Mouse (Mus musculus) forebrain, embryonic 14.5 days (tissue): ENCODE results near the gene Elk3. TPM values are rescaled to one million over a fixed set of nuclear protein-coding genes. Genes with fewer than 3 reads are reported as not detected.

Experiments
- ATAC-seq: fragments of 200-750 bp; cut with Nextera tagmentation; 2 replicates; pipeline ENCODE4 v1.8.0; 2017; ENCODE audit warnings: mild to moderate bottlenecking, moderate library complexity
- DNase-seq: peaks from one replicate; pipeline ENCODE4 v3.0.0-alpha.2; 2015; ENCODE audit warnings: low spot score
- H3K27ac ChIP-seq: fragments of 300-500 bp; sonication (generic); 2 replicates; pipeline ENCODE4 v1.5.1; 2014; ENCODE audit warnings: low read depth, mild to moderate bottlenecking, control low read depth, low read length, moderate library complexity
- H3K27me3 ChIP-seq: fragments of 300-500 bp; sonication (generic); replicated peaks from 2 replicates; pipeline ENCODE4 v1.6.1; 2014; ENCODE audit warnings: low read length, control low read depth, mixed read lengths; ENCODE audit not compliant: control insufficient read depth, insufficient read depth
- H3K36me3 ChIP-seq: fragments of 300-500 bp; sonication (generic); 2 replicates; pipeline ENCODE4 v1.6.1; 2014; ENCODE audit warnings: low read length, control low read depth; ENCODE audit not compliant: control insufficient read depth, insufficient read depth
- H3K4me1 ChIP-seq: fragments of 300-500 bp; sonication (generic); 2 replicates; pipeline ENCODE4 v1.6.1; 2014; ENCODE audit warnings: antibody characterized with exemption, low read length, control low read depth; ENCODE audit not compliant: control insufficient read depth, insufficient read depth
- H3K4me2 ChIP-seq: fragments of 300-500 bp; sonication (generic); 2 replicates; pipeline ENCODE4 v1.6.1; 2014; ENCODE audit warnings: mild to moderate bottlenecking, control low read depth, low read length
- H3K4me3 ChIP-seq: fragments of 300-500 bp; sonication (generic); 2 replicates; pipeline ENCODE4 v1.5.1; 2014; ENCODE audit warnings: low read depth, low read length, control low read depth
- H3K9ac ChIP-seq: fragments of 300-500 bp; sonication (generic); 2 replicates; pipeline ENCODE4 v1.6.1; 2014; ENCODE audit warnings: mild to moderate bottlenecking, low read length, control low read depth, moderate library complexity
- H3K9me3 ChIP-seq: fragments of 300-500 bp; sonication (generic); replicated peaks from 2 replicates; pipeline ENCODE4 v1.6.1; 2016; ENCODE audit warnings: low read length, control low read depth, mixed read lengths; ENCODE audit not compliant: control insufficient read depth
- WGBS: fragments of 180-500 bp; shearing (Covaris S2); extraction: QIAGEN DNeasy Blood & Tissue Kit; methylation state at CpG from one replicate; pipeline ENCODE4 v1.1.7; 2014; 5-methylcytosine and 5-hydroxymethylcytosine counted together
- polyA plus RNA-seq: library from polyadenylated mRNA; unstranded; fragments of >200 nt; fragmentation: Nextera tagmentation; extraction: Ambion mirVana; gene quantifications from 2 replicates; pipeline ENCODE4 v1.2.1, GENCODE M21; 2014

Elk3 gene
- polyA plus RNA-seq, 1 experiment from 2014 or later: 7.0 TPM

GRCm38 (mm10) chr10:93282526-93282964 lies 28.4 kb downstream of the Elk3 start:
- peak; percentile 90 for DNase-seq
- peak overlapping the region; percentile 29; the same call in 1 of the 2 replicates for H3K27ac ChIP-seq
- H3K4me2 ChIP-seq: no peak overlapping the region

DNA sequence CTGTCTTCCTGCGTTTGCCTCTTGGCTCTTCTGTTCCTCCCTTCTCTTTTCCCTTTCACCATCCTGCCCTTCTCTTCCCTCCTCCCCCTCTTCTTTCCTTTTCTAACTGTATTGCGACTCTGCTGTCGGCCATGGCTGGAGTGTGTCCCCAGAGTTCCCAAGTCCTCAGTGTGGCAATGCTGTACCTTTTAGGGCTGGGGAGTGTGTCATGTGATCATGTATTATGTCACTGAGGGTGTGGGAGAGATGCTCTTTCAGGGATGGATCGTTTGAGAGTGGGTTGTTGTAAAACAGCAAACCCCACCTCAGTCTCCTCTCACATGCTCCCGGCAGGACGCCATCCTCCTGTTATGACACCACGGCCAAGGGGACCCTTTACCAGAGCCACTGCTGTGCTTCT lies 29.8 kb downstream of the Elk3 start:
- Histone ChIP-seq H3K27me3 (no peaks in the 10 kb centered on the region), H3K9ac (no peak overlapping the region), H3K27ac (no peak overlapping the region), H3K4me2 (no peak overlapping the region), H3K9me3 (no peaks in the 10 kb centered on the region), H3K4me3 (no peak overlapping the region), H3K4me1 (peaks cover 16% of the 10 kb centered on the region), H3K36me3 (no peaks in the 10 kb centered on the region)
- DNase-seq: no peak
- ATAC-seq: no peak
- 64% methylated on average over 7 of the region's 7 CpGs for WGBS

More at GRCm38 (mm10) chr10:93282526-93282964, 28.4 kb downstream of the Elk3 start:
- 9% methylated on average over 12 of the region's 12 CpGs for WGBS
- Histone ChIP-seq H3K4me1 (peaks cover 6% of the 10 kb centered on the region; the same call in 1 of the 2 replicates), H3K4me3 (no peak overlapping the region), H3K9me3 (no peaks in the 10 kb centered on the region), H3K36me3 (no peaks in the 10 kb centered on the region), H3K27me3 (no peaks in the 10 kb centered on the region), H3K9ac (no peak overlapping the region)
- ATAC-seq: peak; percentile 83

- Histone ChIP-seq H3K4me2 (no peak overlapping the region), H3K4me3 (no peak overlapping the region), H3K9ac (no peak overlapping the region), H3K9me3 (no peaks in the 10 kb centered on the region), H3K27me3 (no peaks in the 10 kb centered on the region), H3K27ac (no peak overlapping the region), H3K4me1 (peaks cover 21% of the 10 kb centered on the region), H3K36me3 (no peaks in the 10 kb centered on the region)
- DNase-seq (no peak), ATAC-seq (no peak)
- 76% methylated on average over 12 of the region's 12 CpGs for WGBS
Measured at GRCm38 (mm10) chr10:93280586-93280985, 30.3 kb downstream of the Elk3 start.

DNA sequence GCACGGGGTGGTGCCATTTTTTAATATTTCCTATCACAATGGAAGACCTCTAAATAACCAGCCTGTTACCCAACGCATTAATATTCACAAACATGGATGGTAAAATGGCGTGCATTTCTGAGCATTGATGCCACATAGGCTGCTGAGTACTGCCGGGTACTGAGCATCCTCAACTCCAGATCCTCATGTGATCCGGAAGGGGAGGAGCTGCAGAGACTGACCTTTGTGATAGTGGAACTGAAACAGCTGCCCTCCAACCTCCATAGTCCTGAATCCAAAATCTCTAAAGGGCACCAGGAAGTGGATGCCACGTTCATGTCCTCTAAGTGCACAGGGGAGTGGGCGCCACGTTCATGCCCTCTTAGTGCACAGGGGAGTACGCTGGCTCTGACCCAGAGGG lies 31.9 kb downstream of the Elk3 start:
- no peaks in the 10 kb centered on the region for H3K9me3 ChIP-seq
- H3K27me3 ChIP-seq: no peaks in the 10 kb centered on the region
- H3K4me1 ChIP-seq: peaks cover 36% of the 10 kb centered on the region
- no peak overlapping the region for H3K4me2 ChIP-seq
- 94% methylated on average over 9 of the region's 9 CpGs for WGBS
- no peak overlapping the region for H3K9ac ChIP-seq
- H3K4me3 ChIP-seq: no peak overlapping the region
- ATAC-seq: no peak
- H3K36me3 ChIP-seq: no peaks in the 10 kb centered on the region
- no peak for DNase-seq
- H3K27ac ChIP-seq: no peak overlapping the region

DNA sequence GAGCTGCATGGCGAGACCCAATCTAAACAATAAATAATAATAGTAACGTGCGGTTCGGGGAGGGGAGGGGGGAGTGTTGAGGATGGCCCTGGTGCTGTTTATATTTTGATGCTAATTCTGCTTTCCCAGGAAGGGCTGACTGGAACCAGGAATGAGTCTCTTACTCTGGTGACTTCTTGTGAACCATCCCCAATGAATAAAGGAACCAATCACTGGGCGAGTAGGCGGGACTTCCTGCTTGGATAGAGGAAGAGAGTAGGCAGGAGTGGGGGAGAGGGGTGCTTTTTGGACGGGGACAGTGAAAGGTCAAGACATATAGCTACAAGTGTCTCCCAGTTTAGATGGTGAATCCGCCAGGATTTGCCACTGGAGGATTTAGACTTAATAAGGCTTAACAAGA lies 32.6 kb downstream of the Elk3 start:
- no peak overlapping the region for H3K9ac ChIP-seq
- no peak overlapping the region for H3K4me2 ChIP-seq
- no peak overlapping the region for H3K27ac ChIP-seq
- H3K4me1 ChIP-seq: peaks cover 36% of the 10 kb centered on the region
- no peak overlapping the region for H3K4me3 ChIP-seq
- H3K36me3 ChIP-seq: no peaks in the 10 kb centered on the region
- no peak for DNase-seq
- H3K9me3 ChIP-seq: no peaks in the 10 kb centered on the region
- 81% methylated on average over 8 of the region's 8 CpGs for WGBS
- no peaks in the 10 kb centered on the region for H3K27me3 ChIP-seq
- ATAC-seq: no peak

- H3K4me3 ChIP-seq: peak overlapping the region; percentile 22; the same call in 1 of the 2 replicates
- no peaks in the 10 kb centered on the region for H3K9me3 ChIP-seq
- H3K4me2 ChIP-seq: peak overlapping the region; percentile 51
- WGBS: 37% methylated on average over 9 of the region's 9 CpGs
- H3K9ac ChIP-seq: peak overlapping the region; percentile 52
- DNase-seq (no peak), ATAC-seq (no peak)
- H3K27me3 ChIP-seq: no peaks in the 10 kb centered on the region
- peaks cover 32% of the 10 kb centered on the region for H3K4me1 ChIP-seq
- H3K36me3 ChIP-seq: no peaks in the 10 kb centered on the region
- peak overlapping the region; percentile 91 for H3K27ac ChIP-seq
Measured at GRCm38 (mm10) chr10:93276857-93277256, 34.1 kb downstream of the Elk3 start.

DNA sequence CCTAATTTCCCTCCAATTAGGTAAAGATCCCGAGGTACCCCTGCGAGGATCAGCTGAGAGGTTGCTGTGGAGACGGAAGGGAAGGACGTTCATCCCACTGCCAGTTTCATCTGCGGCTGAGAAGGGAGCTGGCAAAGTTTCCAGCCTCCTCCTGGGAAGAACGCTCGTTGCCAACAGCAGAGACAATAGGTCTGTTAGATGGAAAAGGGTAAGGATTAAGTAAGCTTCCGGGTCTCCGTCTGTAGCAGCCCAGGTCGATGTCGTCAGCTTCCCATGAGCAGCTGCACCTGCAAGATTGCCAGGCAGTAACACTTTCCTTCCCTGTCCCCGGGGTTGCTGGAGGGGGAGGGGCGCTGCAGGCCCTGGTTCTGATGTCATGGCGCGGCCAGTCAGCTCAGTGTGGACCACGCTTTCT lies 34.6 kb downstream of the Elk3 start:
- whole genome bisulfite sequencing: 0% methylated on average over 16 of the region's 16 CpGs
- Histone ChIP-seq H3K27me3 (no peaks in the 10 kb centered on the region), H3K9me3 (no peaks in the 10 kb centered on the region), H3K4me3 (peak overlapping the region; percentile 22), H3K9ac (peak overlapping the region; percentile 52), H3K27ac (peak overlapping the region; percentile 91), H3K4me1 (peaks cover 32% of the 10 kb centered on the region), H3K36me3 (no peaks in the 10 kb centered on the region), H3K4me2 (peak overlapping the region; percentile 51)
- peak; percentile 95 for DNase-seq
- ATAC-seq: peak; percentile 69

- H3K27ac ChIP-seq: peak overlapping the region; percentile 91
- peak overlapping the region; percentile 52 for H3K9ac ChIP-seq
- H3K9me3 ChIP-seq: no peaks in the 10 kb centered on the region
- peaks cover 32% of the 10 kb centered on the region for H3K4me1 ChIP-seq
- no peaks in the 10 kb centered on the region for H3K36me3 ChIP-seq
- peak overlapping the region; percentile 22 for H3K4me3 ChIP-seq
- WGBS: 14% methylated on average over 25 of the region's 25 CpGs
- no peaks in the 10 kb centered on the region for H3K27me3 ChIP-seq
- ATAC-seq (peak; percentile 89), DNase-seq (peak; percentile 94)
- peak overlapping the region; percentile 51 for H3K4me2 ChIP-seq
Measured at GRCm38 (mm10) chr10:93275212-93276136, 35.5 kb downstream of the Elk3 start.

DNA sequence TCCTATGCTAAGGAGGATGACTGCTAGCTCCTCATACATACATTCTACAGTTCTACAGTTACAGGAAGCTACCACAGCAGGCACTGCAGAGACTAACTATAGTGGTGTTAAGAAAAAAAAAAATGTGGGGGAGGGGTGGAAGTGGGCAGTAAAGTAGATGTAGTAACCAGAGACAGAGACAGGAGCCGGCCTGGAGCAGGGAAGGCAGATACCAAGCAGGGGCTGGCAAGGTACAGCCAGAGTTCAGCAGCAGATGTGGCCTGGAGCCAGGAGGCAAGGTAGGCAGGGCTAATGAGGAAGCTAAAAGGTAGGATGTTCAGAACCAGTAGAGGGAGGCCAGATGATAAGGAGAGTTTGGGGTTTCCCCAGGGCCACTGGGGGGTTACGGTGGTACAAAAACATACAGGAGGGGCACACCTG lies 36.6 kb downstream of the Elk3 start:
- Histone ChIP-seq H3K9me3 (no peaks in the 10 kb centered on the region), H3K27me3 (no peaks in the 10 kb centered on the region), H3K4me3 (no peak overlapping the region), H3K4me2 (no peak overlapping the region), H3K9ac (no peak overlapping the region), H3K36me3 (no peaks in the 10 kb centered on the region), H3K4me1 (peaks cover 32% of the 10 kb centered on the region), H3K27ac (peak overlapping the region; percentile 91; the same call in 1 of the 2 replicates)
- DNase-seq: no peak
- no peak for ATAC-seq
- WGBS: 68% methylated on average over 2 of the region's 2 CpGs
